Mouse (Mus musculus) T-cell, adult 2 months (primary cell): Measurements from ENCODE around the gene Slc11a2.
A peak's percentile ranks its signal among the peaks of the same experiment; 100 is the strongest.
"Not testable (repeated sequence)": the region's sequence is repeated elsewhere in the genome, so short reads cannot be mapped to it uniquely, and the experiment has no call there.

Experiments used
- DNase-seq: peaks from one replicate; pipeline ENCODE4 v3.0.0; 2022; ENCODE audit warnings: low spot score

Slc11a2 gene

GRCm38 (mm10) chr15:100433234-100433633, 8.4 kb upstream of the Slc11a2 start:
- DNase-seq = no peak

- DNase-seq = no peak
Observed at GRCm38 (mm10) chr15:100429959-100430565, 5.2 kb upstream of the Slc11a2 start.

- DNase-seq = no peak
Observed at GRCm38 (mm10) chr15:100428296-100428905, 3.5 kb upstream of the Slc11a2 start.

- DNase-seq = peak; percentile 9
Observed at GRCm38 (mm10) chr15:100423916-100424315, 956 bp downstream of the Slc11a2 start.

- DNase-seq = peak; percentile 85
Observed at GRCm38 (mm10) chr15:100422899-100423860, 1.7 kb downstream of the Slc11a2 start.

GRCm38 (mm10) chr15:100422476-100422875, 2.4 kb downstream of the Slc11a2 start:
- peak; percentile 10 for DNase-seq

GRCm38 (mm10) chr15:100421758-100422197, 3.1 kb downstream of the Slc11a2 start, which contains the start of gene Gm5475:
Gene Gm5475 (plus strand): TSS chr15:100422147.
- DNase-seq = not testable (repeated sequence)

- no peak for DNase-seq
Observed at GRCm38 (mm10) chr15:100421059-100421757, 3.7 kb downstream of the Slc11a2 start.

- DNase-seq = peak; percentile 38
Observed at GRCm38 (mm10) chr15:100419901-100420745, 4.7 kb downstream of the Slc11a2 start.

GRCm38 (mm10) chr15:100419311-100419710, 5.6 kb downstream of the Slc11a2 start:
- DNase-seq = peak; percentile 69

- no peak for DNase-seq
Observed at GRCm38 (mm10) chr15:100417854-100418450, 6.9 kb downstream of the Slc11a2 start.

- no peak for DNase-seq
Observed at GRCm38 (mm10) chr15:100415684-100416083, 9.2 kb downstream of the Slc11a2 start.

GRCm38 (mm10) chr15:100414942-100415341, 9.9 kb downstream of the Slc11a2 start:
- no peak for DNase-seq

- DNase-seq = peak; percentile 67
Observed at GRCm38 (mm10) chr15:100414011-100414410, 10.9 kb downstream of the Slc11a2 start.

GRCm38 (mm10) chr15:100413306-100413705, 11.6 kb downstream of the Slc11a2 start:
- no peak for DNase-seq

- DNase-seq = no peak
Observed at GRCm38 (mm10) chr15:100411731-100412130, 13.1 kb downstream of the Slc11a2 start.

- no peak for DNase-seq
Observed at GRCm38 (mm10) chr15:100410918-100411672, 13.8 kb downstream of the Slc11a2 start.

- DNase-seq = no peak
Observed at GRCm38 (mm10) chr15:100406088-100406487, 18.8 kb downstream of the Slc11a2 start.

- DNase-seq = no peak
Observed at GRCm38 (mm10) chr15:100403318-100404000, 21.4 kb downstream of the Slc11a2 start.
